ENCODE assay signal across 8 mouse cellular contexts in the genomic region with DNA sequence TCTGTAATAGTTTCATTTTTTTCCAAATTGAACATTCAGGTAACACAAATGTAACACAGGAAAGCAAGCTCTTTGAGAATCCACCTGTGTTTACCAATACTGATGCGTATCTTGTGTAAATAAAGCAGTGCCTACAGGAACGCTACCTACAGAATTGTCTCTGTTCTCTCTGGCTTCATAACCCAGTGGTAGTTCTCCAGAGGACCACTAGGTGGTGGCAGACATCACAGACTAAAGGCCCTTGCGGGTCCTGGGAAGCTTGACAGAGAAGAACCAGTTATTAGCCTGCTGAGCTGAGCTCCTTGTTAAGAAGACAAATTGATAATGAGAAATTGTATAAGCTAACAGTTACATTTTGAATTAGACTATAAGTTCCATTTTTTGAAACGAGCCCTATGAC. TPM values are rescaled to one million over a fixed set of nuclear protein-coding genes. Genes with fewer than 3 reads are reported as not detected.
A peak's percentile ranks its signal among the peaks of the same experiment; 100 is the strongest.
DNase-seq lines count a peak whose midpoint lies in the region; ATAC-seq and TF ChIP-seq lines count a peak whose summit lies in the region.

No protein-coding gene starts in this region.

- TF ChIP-seq POLR2A in bone marrow macrophage, adult 2 months (IDR thresholded peaks at IDR 0.05; ENCODE audit: borderline replicate concordance, low read depth, low read length), result no peak
- TF ChIP-seq POLR2A in small intestine, adult 2 months (IDR thresholded peaks at IDR 0.05; ENCODE audit: low read depth, low read length), result no peak

- no peaks in the 10 kb centered on the region for H3K9me3 ChIP-seq in heart, embryonic 11.5 days (replicated peaks; ENCODE audit: control insufficient read depth, low read length)
- H3K9me3 ChIP-seq in embryonic facial prominence, embryonic 14.5 days (ENCODE audit: control insufficient read depth, low read length), result no peaks in the 10 kb centered on the region
- no peaks in the 10 kb centered on the region for H3K9me3 ChIP-seq in hindbrain, embryonic 15.5 days

- DNase-seq in heart, adult 8-10 months (ENCODE audit: low spot score), result peak; percentile 40
- DNase-seq in embryonic facial prominence, embryonic 14.5 days (ENCODE audit: low spot score), result peak; percentile 88
- DNase-seq in left cerebral cortex, adult 18-20 months (ENCODE audit: low spot score in 2 of 2), result peak; percentile 57 to 69

- peaks cover 2% of the 10 kb centered on the region; the same call in 1 of the 2 replicates for H3K36me3 ChIP-seq in heart, embryonic 11.5 days (ENCODE audit: control insufficient read depth, insufficient read depth, low read length)
- H3K36me3 ChIP-seq in embryonic facial prominence, embryonic 14.5 days (ENCODE audit: control insufficient read depth, insufficient read depth, low read length), result peaks cover 50% of the 10 kb centered on the region
- H3K36me3 ChIP-seq in hindbrain, embryonic 15.5 days, result peaks cover 29% of the 10 kb centered on the region
- peaks cover 22% of the 10 kb centered on the region for H3K36me3 ChIP-seq in small intestine, adult 2 months (ENCODE audit: control insufficient read depth, insufficient read depth, low read length)

- no peak overlapping the region for H3K4me2 ChIP-seq in heart, embryonic 11.5 days
- H3K4me2 ChIP-seq in embryonic facial prominence, embryonic 14.5 days (ENCODE audit: low read depth, low read length), result no peak overlapping the region
- no peak overlapping the region for H3K4me2 ChIP-seq in hindbrain, embryonic 15.5 days

- no peaks in the 10 kb centered on the region for H3K27me3 ChIP-seq in heart, embryonic 11.5 days (ENCODE audit: control insufficient read depth, insufficient read depth, low read length)
- no peaks in the 10 kb centered on the region for H3K27me3 ChIP-seq in embryonic facial prominence, embryonic 14.5 days (replicated peaks; ENCODE audit: control insufficient read depth, insufficient read depth, low read length)
- no peaks in the 10 kb centered on the region for H3K27me3 ChIP-seq in hindbrain, embryonic 15.5 days
- H3K27me3 ChIP-seq in small intestine, adult 2 months (ENCODE audit: control insufficient read depth, insufficient read depth, low read length), result no peaks in the 10 kb centered on the region

- H3K4me3 ChIP-seq in heart, embryonic 11.5 days (ENCODE audit: low read depth, low read length), result no peak overlapping the region
- no peak overlapping the region for H3K4me3 ChIP-seq in bone marrow macrophage, adult 2 months (ENCODE audit: insufficient read depth, low read length)
- H3K4me3 ChIP-seq in embryonic facial prominence, embryonic 14.5 days (ENCODE audit: low read depth, low read length), result no peak overlapping the region
- H3K4me3 ChIP-seq in hindbrain, embryonic 15.5 days, result no peak overlapping the region
- no peak overlapping the region for H3K4me3 ChIP-seq in small intestine, adult 2 months (ENCODE audit: low read depth, low read length)

- no peak for ATAC-seq in heart, embryonic 11.5 days (replicated peaks; ENCODE audit: insufficient number of reproducible peaks, low FRiP score, low TSS enrichment)
- no peak for ATAC-seq in embryonic facial prominence, embryonic 14.5 days (ENCODE audit: low read depth)
- ATAC-seq in hindbrain, embryonic 15.5 days (ENCODE audit: low FRiP score, low read depth), result peak; percentile 80
- ATAC-seq in megakaryocyte-erythroid progenitor cell, adult 5-6 weeks (replicated peaks; ENCODE audit: low FRiP score, low TSS enrichment, poor library complexity, severe bottlenecking), result peak; percentile 89

- no peaks in the 10 kb centered on the region for H3K4me1 ChIP-seq in heart, embryonic 11.5 days (ENCODE audit: control insufficient read depth, insufficient read depth, low read length)
- peaks cover 2% of the 10 kb centered on the region for H3K4me1 ChIP-seq in bone marrow macrophage, adult 2 months (ENCODE audit: control insufficient read depth, insufficient read depth, low read length)
- no peaks in the 10 kb centered on the region for H3K4me1 ChIP-seq in embryonic facial prominence, embryonic 14.5 days (ENCODE audit: control insufficient read depth, insufficient read depth, low read length)
- H3K4me1 ChIP-seq in hindbrain, embryonic 15.5 days (replicated peaks), result no peaks in the 10 kb centered on the region
- peaks cover 2% of the 10 kb centered on the region; the same call in 1 of the 2 replicates for H3K4me1 ChIP-seq in small intestine, adult 2 months (ENCODE audit: control insufficient read depth, insufficient read depth, insufficient read length, low read length)

- TF ChIP-seq CTCF in bone marrow macrophage, adult 2 months (IDR thresholded peaks at IDR 0.05; ENCODE audit: low read depth, low read length), result peak; percentile 51
- TF ChIP-seq CTCF in small intestine, adult 2 months (IDR thresholded peaks at IDR 0.05; ENCODE audit: extremely low read depth, insufficient read length, insufficient replicate concordance, low read depth, low read length), result peak; percentile 80; the same call in 1 of the 2 replicates

- H3K9ac ChIP-seq in heart, embryonic 11.5 days (ENCODE audit: low read depth, low read length), result no peak overlapping the region
- H3K9ac ChIP-seq in embryonic facial prominence, embryonic 14.5 days (ENCODE audit: low read depth, low read length), result no peak overlapping the region
- H3K9ac ChIP-seq in hindbrain, embryonic 15.5 days, result no peak overlapping the region

- no peak overlapping the region for H3K27ac ChIP-seq in heart, embryonic 11.5 days (ENCODE audit: low read depth, low read length)
- H3K27ac ChIP-seq in bone marrow macrophage, adult 2 months (ENCODE audit: insufficient read depth, low read depth, low read length), result no peak overlapping the region
- no peak overlapping the region for H3K27ac ChIP-seq in embryonic facial prominence, embryonic 14.5 days (replicated peaks; ENCODE audit: low read depth, low read length)
- no peak overlapping the region for H3K27ac ChIP-seq in hindbrain, embryonic 15.5 days (replicated peaks)
- H3K27ac ChIP-seq in small intestine, adult 2 months (ENCODE audit: insufficient read depth, low read depth, low read length), result no peak overlapping the region

- 39% methylated on average over 4 of the region's 4 CpGs for WGBS in heart, embryonic 11.5 days (ENCODE audit: insufficient replicate concordance)
- WGBS in embryonic facial prominence, embryonic 14.5 days, result 28% methylated on average over 4 of the region's 4 CpGs
- WGBS in hindbrain, embryonic 15.5 days, result 27% methylated on average over 4 of the region's 4 CpGs
- WGBS in small intestine, adult 2 months, result 19% methylated on average over 4 of the region's 4 CpGs

RNA-seq across cellular contexts. Expression of a gene that starts 30.0 kb away (rescaled TPM):
- total RNA-seq in heart, adult 8-10 months (2022), result 10 to 100 TPM; 13.4 to 18.3 (median 15.2) TPM
- polyA plus RNA-seq in heart, embryonic 11.5 days (2014; fragmentation: Nextera tagmentation; extraction: Ambion mirVana), result 91.5 and 96.2 TPM in 2 replicates
- polyA plus RNA-seq in bone marrow macrophage, adult 2 months (2012; ENCODE audit: insufficient read depth, insufficient read length, missing spikeins), result 113 and 149 TPM in 2 replicates
- 97.8 and 101 TPM in 2 replicates for polyA plus RNA-seq in embryonic facial prominence, embryonic 14.5 days (2014; fragmentation: Nextera tagmentation; extraction: Ambion mirVana)
- 203 and 204 TPM in 2 replicates for polyA plus RNA-seq in hindbrain, embryonic 15.5 days (2015; fragmentation: Nextera tagmentation; extraction: Ambion mirVana)
- 10 to 100 TPM; 61.8 to 63.7 TPM for total RNA-seq in left cerebral cortex, adult 18-20 months (2021)
- 24.2 and 37.8 TPM in 2 replicates for total RNA-seq in megakaryocyte-erythroid progenitor cell, adult 5-6 weeks (2014; fragmentation: Nextera tagmentation)
- 29.1 and 30.2 TPM in 2 replicates for total RNA-seq in megakaryocyte-erythroid progenitor cell, adult 5-6 weeks (2017)
- polyA plus RNA-seq in small intestine, adult 2 months (2012; rRNA removed), result 4.1 and 9.4 TPM in 2 replicates

Comparison
In these comparisons a context has a peak if more than half of its experiments do, and no peak if none do; other contexts are left out.
1. ATAC-seq: peak in hindbrain, embryonic 15.5 days (single experiment) and megakaryocyte-erythroid progenitor cell, adult 5-6 weeks (single experiment); none in heart, embryonic 11.5 days (single experiment) and embryonic facial prominence, embryonic 14.5 days (single experiment).
2. Peak in every context shown above with its lines, with median percentiles within 50 percentile points of each other: DNase-seq.